Mouse (Mus musculus): ENCODE results near the gene Angpt4.

The Angpt4 gene

GRCm38 (mm10) chr2:151984019-151984418 lies 73.0 kb downstream of the Angpt4 start:
- DNase-seq (ENCODE audit: low spot score), result no peak

GRCm38 (mm10) chr2:151985426-151986172 lies 74.6 kb downstream of the Angpt4 start:
- no peak for DNase-seq (ENCODE audit: low spot score)

GRCm38 (mm10) chr2:151986958-151987357 lies 75.9 kb downstream of the Angpt4 start:
- no peak for DNase-seq (ENCODE audit: low spot score)

GRCm38 (mm10) chr2:151988978-151989377 lies 78.0 kb downstream of the Angpt4 start:
- no peak for DNase-seq (ENCODE audit: low spot score)

GRCm38 (mm10) chr2:151990985-151991394 lies 80.0 kb downstream of the Angpt4 start:
- DNase-seq (ENCODE audit: low spot score), result peak; percentile 44

GRCm38 (mm10) chr2:151991446-151991845 lies 80.4 kb downstream of the Angpt4 start:
- no peak for DNase-seq (ENCODE audit: low spot score)

- peak; percentile 89 for DNase-seq (ENCODE audit: low spot score)
These were observed 83.5 kb downstream of the Angpt4 start for GRCm38 (mm10) chr2:151994350-151995122.

Measured in embryo, embryonic 10.5 days (tissue).